Mouse (Mus musculus) liver, adult 2 months (tissue): Measurements from ENCODE around the gene Ralbp1.

Experiments used
- CTCF ChIP-seq: fragments of 200-500 bp; IDR thresholded peaks from 2 replicates; pipeline ENCODE4 v1.5.1; 2011; ENCODE audit warnings: low read depth, low read length, control low read depth
- POLR2A ChIP-seq: fragments of 200-500 bp; IDR thresholded peaks from 2 replicates; pipeline ENCODE4 v1.6.1; 2011; ENCODE audit warnings: low read length, control low read depth; ENCODE audit not compliant: insufficient read depth; ENCODE audit errors: extremely low read depth

- TF ChIP-seq POLR2A (no peak), CTCF (no peak)
Observed at GRCm38 (mm10) chr17:65931525-65931924, 45.9 kb upstream of the Ralbp1 start.
